Mouse (Mus musculus) lung, embryonic 14.5 days (tissue): ENCODE results near the gene Lat2. TPM values are rescaled to one million over a fixed set of nuclear protein-coding genes. Genes with fewer than 3 reads are reported as not detected.
"Not testable (repeated sequence)": the region's sequence is repeated elsewhere in the genome, so short reads cannot be mapped to it uniquely, and the experiment has no call there.

Source experiments
- ATAC-seq: fragments of 200-750 bp; cut with Nextera tagmentation; 2 replicates; pipeline ENCODE4 v1.8.0; 2017; ENCODE audit warnings: mild to moderate bottlenecking, moderate TSS enrichment, moderate library complexity; ENCODE audit not compliant: insufficient read depth
- DNase-seq: peaks from one replicate; pipeline ENCODE4 v3.0.0-alpha.2; 2015
- H3K27ac ChIP-seq: fragments of 300-500 bp; sonication (generic); 2 replicates; pipeline ENCODE4 v1.5.1; 2014; ENCODE audit warnings: low read depth, mild to moderate bottlenecking, moderate library complexity
- H3K27me3 ChIP-seq: fragments of 300-500 bp; sonication (generic); 2 replicates; pipeline ENCODE4 v1.6.1; 2014; ENCODE audit warnings: low read length, control low read depth; ENCODE audit not compliant: insufficient read depth
- H3K36me3 ChIP-seq: fragments of 300-500 bp; sonication (generic); 2 replicates; pipeline ENCODE4 v1.6.1; 2014; ENCODE audit warnings: control low read depth; ENCODE audit not compliant: insufficient read depth
- H3K4me1 ChIP-seq: fragments of 300-500 bp; sonication (generic); 2 replicates; pipeline ENCODE4 v1.6.1; 2014; ENCODE audit warnings: antibody characterized with exemption, control low read depth; ENCODE audit not compliant: insufficient read depth
- H3K4me2 ChIP-seq: fragments of 300-500 bp; sonication (generic); 2 replicates; pipeline ENCODE4 v1.6.1; 2014; ENCODE audit warnings: mild to moderate bottlenecking
- H3K4me3 ChIP-seq: fragments of 300-500 bp; sonication (generic); 2 replicates; pipeline ENCODE4 v1.5.1; 2014; ENCODE audit warnings: low read depth, low read length
- H3K9ac ChIP-seq: fragments of 300-500 bp; sonication (generic); 2 replicates; pipeline ENCODE4 v1.6.1; 2014
- H3K9me3 ChIP-seq: fragments of 300-500 bp; sonication (generic); 2 replicates; pipeline ENCODE4 v1.6.1; 2016; ENCODE audit warnings: low read depth, low read length, control low read depth
- CTCF ChIP-seq: IDR thresholded peaks from 2 replicates; pipeline ENCODE4 v1.5.1; 2016; ENCODE audit warnings: antibody characterized with exemption, low read depth
- WGBS: fragments of 180-500 bp; shearing (Covaris S2); extraction: QIAGEN DNeasy Blood & Tissue Kit; methylation state at CpG from one replicate; pipeline ENCODE4 v1.1.7; 2014; 5-methylcytosine and 5-hydroxymethylcytosine counted together
- polyA plus RNA-seq: library from polyadenylated mRNA; unstranded; fragments of >200 nt; fragmentation: Nextera tagmentation; extraction: Ambion mirVana; gene quantifications from 2 replicates; pipeline ENCODE4 v1.2.1, GENCODE M21; 2014

Gene Lat2
- 2.1 and 2.9 TPM in 2 replicates for polyA plus RNA-seq

DNA sequence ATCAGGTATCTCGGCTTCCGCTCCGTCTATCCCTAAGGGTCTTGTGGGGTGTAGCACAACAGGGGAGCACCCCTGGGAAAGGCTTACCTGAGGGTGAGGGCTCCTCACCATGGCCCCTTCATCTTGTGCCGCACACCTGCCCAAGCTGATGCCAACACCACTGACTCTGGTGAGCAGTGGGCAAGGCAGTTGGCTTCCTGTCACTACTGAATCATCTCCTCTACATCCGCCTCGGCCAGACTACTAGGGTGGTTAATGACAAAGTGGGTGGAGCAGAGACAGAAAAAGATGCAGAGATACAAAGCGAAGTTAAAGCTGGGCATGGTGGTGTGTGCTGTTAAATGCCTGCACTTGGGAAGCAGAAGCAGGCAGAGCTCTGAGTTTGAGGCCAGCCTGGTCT is at the start of gene Lat2:
Gene Lat2, minus strand, starts transcription at position 224 of the 400 bp plus-strand sequence.
- WGBS = 75% methylated on average over 7 of the region's 7 CpGs
- no peaks in the 10 kb centered on the region for H3K9me3 ChIP-seq
- no peaks in the 10 kb centered on the region for H3K4me1 ChIP-seq
- no peak within 1 kb of the TSS for H3K9ac ChIP-seq
- DNase-seq (no peak), ATAC-seq (no peak)
- H3K27me3 ChIP-seq = no peaks in the 10 kb centered on the region
- no peak for TF ChIP-seq CTCF
- H3K4me2 ChIP-seq = no peak within 1 kb of the TSS
- H3K36me3 ChIP-seq = peaks cover 31% of the 10 kb centered on the region
- H3K27ac ChIP-seq = no peak within 1 kb of the TSS
- no peak within 1 kb of the TSS for H3K4me3 ChIP-seq

DNA sequence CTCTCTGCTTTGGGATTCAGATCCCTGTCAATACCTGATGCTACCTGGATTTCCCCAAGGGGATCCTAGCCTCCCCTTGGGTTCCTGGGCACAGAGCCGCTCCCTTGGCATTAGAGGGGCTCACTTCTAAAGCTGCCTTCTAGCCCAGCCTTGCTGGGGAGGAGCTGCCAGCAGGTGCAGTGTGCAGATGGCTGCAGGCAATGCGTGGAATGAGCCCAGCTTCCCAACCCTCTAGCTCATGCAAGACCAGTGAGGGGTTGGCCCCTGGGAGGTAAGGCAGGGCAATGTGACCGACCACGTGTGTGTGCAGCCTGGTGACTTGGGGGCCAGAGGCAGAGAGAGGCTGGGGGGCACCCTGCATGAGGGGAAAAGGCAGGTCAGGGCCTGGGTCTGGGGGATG is 41.9 kb upstream of the Lat2 start:
- Histone ChIP-seq H3K4me1 (no peaks in the 10 kb centered on the region), H3K9me3 (no peaks in the 10 kb centered on the region), H3K27ac (no peak overlapping the region), H3K4me2 (no peak overlapping the region), H3K27me3 (no peaks in the 10 kb centered on the region), H3K4me3 (no peak overlapping the region), H3K36me3 (peaks cover 34% of the 10 kb centered on the region; the same call in 1 of the 2 replicates), H3K9ac (no peak overlapping the region)
- 78% methylated on average over 4 of the region's 4 CpGs for WGBS
- TF ChIP-seq CTCF = no peak
- ATAC-seq (no peak), DNase-seq (no peak)

DNA sequence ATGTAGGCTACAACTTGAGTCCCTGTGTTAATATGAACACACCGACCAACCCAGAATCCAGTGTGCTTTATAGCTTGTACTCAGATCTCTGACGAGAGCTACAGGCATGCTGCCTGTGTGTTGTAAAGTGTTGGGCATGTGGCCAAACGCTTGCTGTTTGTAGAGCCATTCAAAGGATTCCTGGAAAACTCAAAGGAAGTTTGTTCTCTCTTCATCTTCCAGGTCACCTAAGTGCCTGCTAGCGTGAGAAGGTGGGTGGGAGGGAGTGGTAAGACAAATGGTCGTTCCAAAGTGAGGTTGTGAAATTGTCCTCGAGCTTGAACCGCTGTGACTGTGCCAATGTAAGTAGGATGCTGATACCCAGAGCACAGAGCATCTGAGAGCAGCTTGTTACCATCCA is 37.2 kb upstream of the Lat2 start:
- no peak overlapping the region for H3K27ac ChIP-seq
- H3K4me3 ChIP-seq = no peak overlapping the region
- no peaks in the 10 kb centered on the region for H3K4me1 ChIP-seq
- 0 out of 2 replicates have a peak, but pooled peaks cover 4% of the 10 kb centered on the region for H3K36me3 ChIP-seq
- H3K9ac ChIP-seq = no peak overlapping the region
- H3K9me3 ChIP-seq = no peaks in the 10 kb centered on the region
- peak; percentile 50 for ATAC-seq
- H3K27me3 ChIP-seq = no peaks in the 10 kb centered on the region
- no peak overlapping the region for H3K4me2 ChIP-seq
- 18% methylated on average over 7 of the region's 7 CpGs for WGBS
- no peak for TF ChIP-seq CTCF
- DNase-seq = peak; percentile 87

DNA sequence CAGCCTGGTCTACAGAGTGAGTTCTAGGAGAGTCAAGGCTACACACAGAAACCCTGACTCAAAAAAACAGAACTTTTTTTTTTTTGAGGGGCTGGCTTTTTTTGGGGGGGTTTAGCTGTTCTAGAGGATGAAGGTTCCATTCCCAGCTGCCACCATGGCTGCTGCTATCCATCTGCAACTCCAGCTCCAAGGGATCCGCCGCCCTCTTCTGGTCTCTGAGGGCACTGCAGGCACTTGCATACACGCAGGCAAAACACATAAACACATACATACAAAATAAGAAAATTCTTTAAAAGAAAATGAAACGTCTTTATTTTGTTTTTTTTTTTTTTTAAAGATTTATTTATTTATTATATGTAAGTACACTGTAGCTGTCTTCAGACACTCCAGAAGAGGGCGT is 36.1 kb upstream of the Lat2 start:
- ATAC-seq = no peak
- Histone ChIP-seq H3K4me3 (no peak overlapping the region), H3K9me3 (no peaks in the 10 kb centered on the region), H3K4me1 (no peaks in the 10 kb centered on the region), H3K36me3 (no peaks in the 10 kb centered on the region), H3K9ac (no peak overlapping the region), H3K27ac (no peak overlapping the region), H3K4me2 (no peak overlapping the region), H3K27me3 (no peaks in the 10 kb centered on the region)
- 38% methylated on average over 4 of the region's 5 CpGs for WGBS
- TF ChIP-seq CTCF = peak; percentile 59
- DNase-seq = peak; percentile 65

DNA sequence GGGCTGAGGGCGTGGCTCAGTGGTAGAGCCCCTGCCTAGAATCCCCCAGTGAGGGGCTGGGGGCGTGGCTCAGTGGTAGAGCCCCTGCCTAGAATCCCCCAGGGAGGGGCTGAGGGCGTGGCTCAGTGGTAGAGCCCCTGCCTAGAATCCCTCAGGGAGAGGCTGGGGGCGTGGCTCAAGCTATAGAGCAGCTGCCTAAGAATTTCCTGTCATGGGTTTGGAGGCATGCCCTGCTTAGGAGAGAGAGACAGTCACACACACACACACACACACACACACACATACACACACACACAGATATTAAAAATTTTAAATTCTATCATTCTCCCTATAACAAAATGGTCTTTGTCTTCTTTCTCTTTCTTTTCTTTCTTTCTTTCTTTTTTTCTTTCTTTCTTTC is 34.2 kb upstream of the Lat2 start:
- 67% methylated on average over 2 of the region's 4 CpGs for WGBS
- peak; percentile 63 for DNase-seq

DNA sequence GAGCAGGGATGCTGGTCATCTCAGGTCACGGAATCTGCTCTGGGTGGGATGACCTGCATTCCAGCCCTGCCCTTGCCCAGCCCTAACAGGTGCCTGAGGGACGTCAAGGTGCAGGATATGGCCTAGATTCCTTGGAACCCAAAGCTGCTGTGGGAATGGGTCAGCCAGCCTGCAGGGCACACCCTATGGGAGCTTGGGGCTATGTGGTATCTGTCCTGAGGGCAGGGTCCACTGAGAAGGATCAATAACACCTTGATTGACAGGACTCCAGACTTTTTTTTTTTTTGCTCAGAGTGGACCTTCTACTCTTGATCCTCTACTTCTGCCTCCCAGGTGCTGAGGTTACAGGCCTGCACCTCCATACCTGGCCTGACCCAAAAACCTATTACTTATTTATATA is 32.6 kb upstream of the Lat2 start:
- ATAC-seq (no peak), DNase-seq (no peak)
- H3K4me3 ChIP-seq = no peak overlapping the region
- no peak overlapping the region for H3K4me2 ChIP-seq
- no peak for TF ChIP-seq CTCF
- no peaks in the 10 kb centered on the region for H3K27me3 ChIP-seq
- 73% methylated on average over 2 of the region's 2 CpGs for WGBS
- H3K4me1 ChIP-seq = peaks cover 5% of the 10 kb centered on the region
- no peaks in the 10 kb centered on the region for H3K9me3 ChIP-seq
- no peaks in the 10 kb centered on the region for H3K36me3 ChIP-seq
- H3K27ac ChIP-seq = no peak overlapping the region
- H3K9ac ChIP-seq = no peak overlapping the region

More for the DNA sequence above, 34.2 kb upstream of the Lat2 start:
- not testable (repeated sequence) for ATAC-seq, H3K4me3 ChIP-seq, H3K27ac ChIP-seq, H3K9me3 ChIP-seq, H3K4me1 ChIP-seq, H3K4me2 ChIP-seq, H3K27me3 ChIP-seq, H3K9ac ChIP-seq, H3K36me3 ChIP-seq

DNA sequence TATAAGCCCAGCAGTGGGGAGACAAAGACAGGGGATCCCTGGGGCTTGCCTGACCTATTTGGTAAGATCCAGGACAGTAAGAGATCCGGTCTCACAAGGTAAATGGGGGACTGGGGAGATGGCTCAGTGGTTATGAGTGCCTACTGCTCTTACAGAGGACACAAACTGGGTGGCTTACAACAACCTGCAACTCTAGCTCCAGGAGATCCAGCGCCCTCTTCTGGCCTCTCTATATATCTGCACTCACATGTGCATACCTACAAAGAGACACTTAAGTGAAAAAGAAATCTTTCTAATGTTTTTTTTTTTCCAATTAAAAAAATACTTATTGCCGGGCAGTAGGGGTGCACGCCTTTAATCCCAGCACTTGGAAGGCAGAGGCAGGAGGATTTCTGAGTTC is 31.6 kb upstream of the Lat2 start:
- no peak overlapping the region for H3K27ac ChIP-seq
- WGBS = 71% methylated on average over 4 of the region's 4 CpGs
- ATAC-seq (no peak), DNase-seq (no peak)
- H3K4me3 ChIP-seq = no peak overlapping the region
- no peaks in the 10 kb centered on the region for H3K9me3 ChIP-seq
- H3K27me3 ChIP-seq = no peaks in the 10 kb centered on the region
- no peak overlapping the region for H3K9ac ChIP-seq
- peaks cover 5% of the 10 kb centered on the region for H3K4me1 ChIP-seq
- no peak overlapping the region for H3K4me2 ChIP-seq
- no peaks in the 10 kb centered on the region for H3K36me3 ChIP-seq
- TF ChIP-seq CTCF = 0 out of 2 replicates have a peak, but pooled peaks have one; percentile 2
